Mouse (Mus musculus) left cerebral cortex, postnatal 4 days (tissue): ENCODE measurements around the gene Bcl2l14. TPM values are rescaled to one million over a fixed set of nuclear protein-coding genes. Genes with fewer than 3 reads are reported as not detected.
A peak's percentile ranks its signal among the peaks of the same experiment; 100 is the strongest.

Experiments used
- DNase-seq: peaks from one replicate; pipeline ENCODE4 v3.0.0-alpha.2; 2022
- intact Hi-C: fragments of 180-260 bp; cut with DNase I; formaldehyde crosslinking; loops from one replicate; pipeline ENCODE4 v1.15.1; 2025
- total RNA-seq, 2 experiments: library from RNA; stranded (reverse); gene quantifications; 2 replicates each; pipeline ENCODE4 v1.2.3; 2021

The Bcl2l14 gene
- total RNA-seq, 2 experiments from 2014 or later, result not detected

- DNase-seq, result no peak
- intact Hi-C loops, result no loop called here
Observed at GRCm38 (mm10) chr6:134441716-134442115, 45.6 kb downstream of the Bcl2l14 start.

GRCm38 (mm10) chr6:134442219-134442618, 46.1 kb downstream of the Bcl2l14 start:
- DNase-seq, result no peak
- intact Hi-C loops, result no loop called here

- intact Hi-C loops, result no loop called here
- no peak for DNase-seq
Observed at GRCm38 (mm10) chr6:134443198-134443904, 47.2 kb downstream of the Bcl2l14 start.

- intact Hi-C loops, result no loop called here
- no peak for DNase-seq
Observed at GRCm38 (mm10) chr6:134443925-134444324, 47.8 kb downstream of the Bcl2l14 start.

- intact Hi-C loops, result no loop called here
- DNase-seq, result no peak
Observed at GRCm38 (mm10) chr6:134448451-134448850, 52.3 kb downstream of the Bcl2l14 start.

GRCm38 (mm10) chr6:134449958-134450357, 53.8 kb downstream of the Bcl2l14 start:
- intact Hi-C loops, result no loop called here

GRCm38 (mm10) chr6:134450661-134451119, 54.6 kb downstream of the Bcl2l14 start:
- no peak for DNase-seq
- intact Hi-C loops, result no loop called here

More at GRCm38 (mm10) chr6:134449958-134450357, 53.8 kb downstream of the Bcl2l14 start:
- DNase-seq, result no peak

GRCm38 (mm10) chr6:134454093-134454492, 58.0 kb downstream of the Bcl2l14 start:
- intact Hi-C loops, result no loop called here
- no peak for DNase-seq

GRCm38 (mm10) chr6:134458376-134458775, 62.3 kb downstream of the Bcl2l14 start:
- intact Hi-C loops, result no loop called here
- DNase-seq, result no peak

- intact Hi-C loops, result no loop called here
- DNase-seq, result no peak
Observed at GRCm38 (mm10) chr6:134461175-134461574, 65.1 kb downstream of the Bcl2l14 start.

GRCm38 (mm10) chr6:134466671-134467229, 70.6 kb downstream of the Bcl2l14 start:
- no peak for DNase-seq
- intact Hi-C loops, result no loop called here

- intact Hi-C loops, result no loop called here
Observed at GRCm38 (mm10) chr6:134469297-134469696, 73.2 kb downstream of the Bcl2l14 start.

GRCm38 (mm10) chr6:134470857-134471256, 74.7 kb downstream of the Bcl2l14 start:
- DNase-seq, result peak; percentile 46
- intact Hi-C loops, result loop anchor here (10.0 kb wide), 1 partner anchor 94 kb away; the partner anchor contains the start of gene Lrp6

More at GRCm38 (mm10) chr6:134469297-134469696, 73.2 kb downstream of the Bcl2l14 start:
- DNase-seq, result no peak

GRCm38 (mm10) chr6:134473143-134473561, 77.0 kb downstream of the Bcl2l14 start:
- no peak for DNase-seq
- intact Hi-C loops, result loop anchor here (10.0 kb wide), 1 partner anchor 92 kb away; the partner anchor contains the start of gene Lrp6

- no peak for DNase-seq
- intact Hi-C loops, result loop anchor here (10.0 kb wide), 1 partner anchor 85 kb away; the partner anchor contains the start of gene Lrp6
Observed at GRCm38 (mm10) chr6:134479481-134479880, 83.4 kb downstream of the Bcl2l14 start.

- DNase-seq, result no peak
Observed at GRCm38 (mm10) chr6:134486318-134486717, 90.2 kb downstream of the Bcl2l14 start.

More at GRCm38 (mm10) chr6:134486318-134486717, 90.2 kb downstream of the Bcl2l14 start:
- intact Hi-C loops, result no loop called here

Other genes starting within 250 kb of the Bcl2l14 start
- gene Lrp6, start 170.6 kb downstream of the Bcl2l14 start, total RNA-seq, result 10 to 100 TPM; 50.1 to 51.5 TPM
- 1 to 10 TPM; 1.7 to 2.0 TPM for gene Mansc1, start 236.2 kb downstream of the Bcl2l14 start, total RNA-seq
- gene Borcs5, start 243.2 kb downstream of the Bcl2l14 start, total RNA-seq, result 10 to 100 TPM; 19.0 to 21.3 TPM